Mouse (Mus musculus) heart, postnatal 0 days (tissue): Measurements from ENCODE around the gene Slc36a4. TPM values are rescaled to one million over a fixed set of nuclear protein-coding genes. Genes with fewer than 3 reads are reported as not detected.

Experiments
- ATAC-seq: fragments of 200-750 bp; cut with Nextera tagmentation; 2 replicates; pipeline ENCODE4 v1.8.0; 2017; ENCODE audit warnings: low read depth, moderate number of reproducible peaks, moderate library complexity; ENCODE audit not compliant: insufficient read depth
- DNase-seq: peaks from one replicate; pipeline ENCODE4 v3.0.0-alpha.2; 2016; ENCODE audit warnings: low spot score
- H3K27ac ChIP-seq: fragments of 300-500 bp; sonication (generic); 2 replicates; pipeline ENCODE4 v1.5.1; 2014; ENCODE audit warnings: low read depth, mild to moderate bottlenecking
- H3K27me3 ChIP-seq: fragments of 300-500 bp; sonication (generic); 2 replicates; pipeline ENCODE4 v1.6.1; 2014; ENCODE audit warnings: low read length, mixed read lengths; ENCODE audit not compliant: control insufficient read depth, insufficient read depth
- H3K36me3 ChIP-seq: fragments of 300-500 bp; sonication (generic); replicated peaks from 2 replicates; pipeline ENCODE4 v1.6.1; 2014; ENCODE audit warnings: low read length, mixed read lengths; ENCODE audit not compliant: control insufficient read depth, insufficient read depth
- H3K4me1 ChIP-seq: fragments of 300-500 bp; sonication (generic); 2 replicates; pipeline ENCODE4 v1.6.1; 2014; ENCODE audit warnings: antibody characterized with exemption; ENCODE audit not compliant: control insufficient read depth, insufficient read depth
- H3K4me2 ChIP-seq: fragments of 300-500 bp; sonication (generic); 2 replicates; pipeline ENCODE4 v1.6.1; 2014; ENCODE audit warnings: low read depth, mild to moderate bottlenecking, low read length, moderate library complexity
- H3K4me3 ChIP-seq: fragments of 300-500 bp; sonication (generic); 2 replicates; pipeline ENCODE4 v1.5.1; 2014; ENCODE audit warnings: low read depth, low read length
- H3K9ac ChIP-seq: fragments of 300-500 bp; sonication (generic); replicated peaks from 2 replicates; pipeline ENCODE4 v1.6.1; 2014; ENCODE audit warnings: low read depth, low read length, mixed read lengths
- H3K9me3 ChIP-seq: fragments of 300-500 bp; sonication (generic); replicated peaks from 2 replicates; pipeline ENCODE4 v1.6.1; 2016; ENCODE audit warnings: low read length; ENCODE audit not compliant: control insufficient read depth
- CTCF ChIP-seq: IDR thresholded peaks from 2 replicates; pipeline ENCODE4 v1.5.1; 2016; ENCODE audit warnings: antibody characterized with exemption, control low read depth, low read depth
- EP300 ChIP-seq: IDR thresholded peaks from 2 replicates; pipeline ENCODE4 v1.6.1; 2016; ENCODE audit warnings: antibody characterized with exemption, low read depth
- WGBS: fragments of 180-500 bp; shearing (Covaris S2); extraction: QIAGEN DNeasy Blood & Tissue Kit; methylation state at CpG from one replicate; pipeline ENCODE4 v1.1.7; 2014; 5-methylcytosine and 5-hydroxymethylcytosine counted together
- polyA plus RNA-seq: library from polyadenylated mRNA; unstranded; fragments of >200 nt; fragmentation: Nextera tagmentation; extraction: Ambion mirVana; gene quantifications from 2 replicates; pipeline ENCODE4 v1.2.1, GENCODE M21; 2015
- total RNA-seq: library from RNA; depleted of rRNA; stranded (reverse); fragments of >200 nt; gene quantifications from 2 replicates; pipeline ENCODE4 v1.2.3, GENCODE M21; 2014; ENCODE audit warnings: low replicate concordance

Slc36a4 gene
- total and polyA plus RNA-seq, 2 experiments from 2014 or later = 5.8 to 10.5 TPM

- Histone ChIP-seq H3K9ac (no peak overlapping the region), H3K4me3 (no peak overlapping the region), H3K36me3 (peaks cover 72% of the 10 kb centered on the region), H3K4me1 (no peaks in the 10 kb centered on the region), H3K4me2 (no peak overlapping the region), H3K9me3 (no peaks in the 10 kb centered on the region), H3K27me3 (no peaks in the 10 kb centered on the region), H3K27ac (no peak overlapping the region)
- no peak for ATAC-seq
- DNase-seq = no peak
- no peak for TF ChIP-seq EP300
- no peak for TF ChIP-seq CTCF
- WGBS = 96% methylated on average over 8 of the region's 8 CpGs
Measured at GRCm38 (mm10) chr9:15727168-15727567, 17.6 kb downstream of the Slc36a4 start.

- H3K4me1 ChIP-seq = no peaks in the 10 kb centered on the region
- TF ChIP-seq EP300 (no peak), CTCF (no peak)
- H3K9me3 ChIP-seq = no peaks in the 10 kb centered on the region
- no peak overlapping the region for H3K4me3 ChIP-seq
- no peaks in the 10 kb centered on the region for H3K27me3 ChIP-seq
- no peak overlapping the region for H3K4me2 ChIP-seq
- DNase-seq (no peak), ATAC-seq (no peak)
- 70% methylated on average over 13 of the region's 13 CpGs for WGBS
- peaks cover 75% of the 10 kb centered on the region for H3K36me3 ChIP-seq
- no peak overlapping the region for H3K9ac ChIP-seq
- H3K27ac ChIP-seq = no peak overlapping the region
Measured at GRCm38 (mm10) chr9:15731758-15732748, 22.5 kb downstream of the Slc36a4 start.

GRCm38 (mm10) chr9:15734056-15734866, 24.7 kb downstream of the Slc36a4 start:
- Histone ChIP-seq H3K27ac (no peak overlapping the region), H3K9ac (no peak overlapping the region), H3K4me2 (no peak overlapping the region), H3K9me3 (no peaks in the 10 kb centered on the region), H3K4me3 (no peak overlapping the region), H3K27me3 (no peaks in the 10 kb centered on the region), H3K4me1 (no peaks in the 10 kb centered on the region), H3K36me3 (peaks cover 76% of the 10 kb centered on the region)
- TF ChIP-seq EP300 = no peak
- TF ChIP-seq CTCF = no peak
- DNase-seq (no peak), ATAC-seq (no peak)
- 84% methylated on average over 11 of the region's 11 CpGs for WGBS

- Histone ChIP-seq H3K9me3 (no peaks in the 10 kb centered on the region), H3K4me2 (no peak overlapping the region), H3K9ac (no peak overlapping the region), H3K4me1 (no peaks in the 10 kb centered on the region), H3K4me3 (no peak overlapping the region), H3K36me3 (peaks cover 76% of the 10 kb centered on the region), H3K27ac (no peak overlapping the region), H3K27me3 (no peaks in the 10 kb centered on the region)
- 81% methylated on average over 6 of the region's 6 CpGs for WGBS
- TF ChIP-seq EP300 (no peak), CTCF (no peak)
- DNase-seq (no peak), ATAC-seq (no peak)
Measured at GRCm38 (mm10) chr9:15734867-15735131, 25.3 kb downstream of the Slc36a4 start.

GRCm38 (mm10) chr9:15737522-15737921, 28.0 kb downstream of the Slc36a4 start:
- WGBS = 81% methylated on average over 2 of the region's 2 CpGs
- Histone ChIP-seq H3K4me1 (no peaks in the 10 kb centered on the region), H3K4me2 (no peak overlapping the region), H3K27ac (no peak overlapping the region), H3K4me3 (no peak overlapping the region), H3K36me3 (peaks cover 64% of the 10 kb centered on the region), H3K9ac (no peak overlapping the region), H3K27me3 (no peaks in the 10 kb centered on the region), H3K9me3 (no peaks in the 10 kb centered on the region)
- DNase-seq (no peak), ATAC-seq (no peak)
- TF ChIP-seq CTCF (no peak), EP300 (no peak)
